Mouse (Mus musculus) heart, postnatal 14 days (tissue): ENCODE data around the gene Dyrk1a. TPM values are rescaled to one million over a fixed set of nuclear protein-coding genes. Genes with fewer than 3 reads are reported as not detected.
A peak's percentile ranks its signal among the peaks of the same experiment; 100 is the strongest.

ENCODE experiments used
- DNase-seq, 2 experiments: peaks; one replicate each; pipeline ENCODE4 v3.0.0; 2021 to 2022
- intact Hi-C: fragments of 180-260 bp; cut with DNase I; formaldehyde crosslinking; loops from one replicate; pipeline ENCODE4 v1.15.1; 2025
- long read RNA-seq, 2 experiments: library from polyadenylated mRNA; stranded (forward); transcript quantifications; one replicate each; pipeline ENCODE4 v2.0.0; 2021
- total RNA-seq, 2 experiments: library from RNA; stranded (reverse); gene quantifications; 2 replicates each; pipeline ENCODE4 v1.2.3; 2021

Dyrk1a gene
- 10 to 100 TPM; 68.6 to 69.6 TPM for total RNA-seq
- long read RNA-seq, experiment 1, full-length matches to known transcripts = 13 of 38 reads
- long read RNA-seq, experiment 1, partial matches to known transcripts = 2 of 38 reads
- long read RNA-seq, experiment 1, other reads (novel, unspliced or antisense) = 23 of 38 reads
- long read RNA-seq, experiment 2, full-length matches to known transcripts = 11 of 26 reads
- long read RNA-seq, experiment 2, partial matches to known transcripts = 2 of 26 reads
- long read RNA-seq, experiment 2, other reads (novel, unspliced or antisense) = 13 of 26 reads

GRCm38 (mm10) chr16:94569229-94570176 is at the start of gene Dyrk1a:
Dyrk1a (plus strand) TSS chr16:94570010.
- DNase-seq = peak; percentile 99
- intact Hi-C loops = loop anchor here (1.0 to 5.0 kb wide), 4 partner anchors 43 to 143 kb away; partner anchors contain the start of gene Vps26c

GRCm38 (mm10) chr16:94523594-94524377 is 46.0 kb upstream of the Dyrk1a start:
- DNase-seq = no peak

GRCm38 (mm10) chr16:94524691-94525090 is 45.1 kb upstream of the Dyrk1a start:
- no peak for DNase-seq
- intact Hi-C loops = loop anchor here (5.0 kb wide), 1 partner anchor 93 kb away; no protein-coding TSS in a partner anchor

More at GRCm38 (mm10) chr16:94523594-94524377, 46.0 kb upstream of the Dyrk1a start:
- intact Hi-C loops = no loop called here

- no peak for DNase-seq
- intact Hi-C loops = loop anchor here (1.0 to 5.0 kb wide), 2 partner anchors 43 to 91 kb away; no protein-coding TSS in a partner anchor
Measured at GRCm38 (mm10) chr16:94525955-94526343, 43.9 kb upstream of the Dyrk1a start.

GRCm38 (mm10) chr16:94526344-94527151 is 43.3 kb upstream of the Dyrk1a start, which contains the start of gene Vps26c:
Vps26c (minus strand) TSS chr16:94526830.
- intact Hi-C loops = loop anchor here (1.0 to 5.0 kb wide), 2 partner anchors 43 to 91 kb away; no protein-coding TSS in a partner anchor
- DNase-seq = peak; percentile 98 to 99

- intact Hi-C loops = loop anchor here (5.0 kb wide), 1 partner anchor 90 kb away; no protein-coding TSS in a partner anchor
- no peak for DNase-seq
Measured at GRCm38 (mm10) chr16:94527152-94527534, 42.7 kb upstream of the Dyrk1a start.

GRCm38 (mm10) chr16:94527546-94527945 is 42.3 kb upstream of the Dyrk1a start:
- no peak for DNase-seq
- intact Hi-C loops = loop anchor here (5.0 kb wide), 1 partner anchor 90 kb away; no protein-coding TSS in a partner anchor

- DNase-seq = no peak
- intact Hi-C loops = no loop called here
Measured at GRCm38 (mm10) chr16:94531268-94531667, 38.5 kb upstream of the Dyrk1a start.

- intact Hi-C loops = no loop called here
- peak in 1 of 2 experiments; percentile 49 for DNase-seq
Measured at GRCm38 (mm10) chr16:94533679-94534078, 36.1 kb upstream of the Dyrk1a start.

GRCm38 (mm10) chr16:94535716-94536115 is 34.1 kb upstream of the Dyrk1a start:
- intact Hi-C loops = no loop called here
- DNase-seq = no peak

GRCm38 (mm10) chr16:94536417-94537158 is 33.2 kb upstream of the Dyrk1a start:
- peak; percentile 56 to 78 for DNase-seq
- intact Hi-C loops = no loop called here

- intact Hi-C loops = no loop called here
- peak; percentile 32 to 57 for DNase-seq
Measured at GRCm38 (mm10) chr16:94537159-94537527, 32.7 kb upstream of the Dyrk1a start.

- intact Hi-C loops = no loop called here
Measured at GRCm38 (mm10) chr16:94540140-94540539, 29.7 kb upstream of the Dyrk1a start.

GRCm38 (mm10) chr16:94542898-94543297 is 26.9 kb upstream of the Dyrk1a start:
- DNase-seq = no peak
- intact Hi-C loops = no loop called here

More at GRCm38 (mm10) chr16:94540140-94540539, 29.7 kb upstream of the Dyrk1a start:
- DNase-seq = no peak

- peak in 1 of 2 experiments; percentile 26 for DNase-seq
- intact Hi-C loops = no loop called here
Measured at GRCm38 (mm10) chr16:94544540-94545105, 25.2 kb upstream of the Dyrk1a start.

- DNase-seq = no peak
- intact Hi-C loops = no loop called here
Measured at GRCm38 (mm10) chr16:94545781-94546562, 23.8 kb upstream of the Dyrk1a start.

- intact Hi-C loops = no loop called here
- DNase-seq = no peak
Measured at GRCm38 (mm10) chr16:94549813-94550212, 20.0 kb upstream of the Dyrk1a start.
